Mouse (Mus musculus) right cerebral cortex, postnatal 10 days (tissue): ENCODE data around the gene Cwc25.
A peak's percentile ranks its signal among the peaks of the same experiment; 100 is the strongest.
"Not testable (repeated sequence)": the region's sequence is repeated elsewhere in the genome, so short reads cannot be mapped to it uniquely, and the experiment has no call there.

Experiments used
- DNase-seq, 2 experiments: peaks; one replicate each; pipeline ENCODE4 v3.0.0; 2021; ENCODE audit warnings: low spot score in 2 of 2

Gene Cwc25

GRCm38 (mm10) chr11:97775808-97776496, 9.6 kb upstream of the Cwc25 start, which contains the start of gene 1700001P01Rik:
Gene 1700001P01Rik, minus strand, starts transcription at chr11:97775918.
- DNase-seq, result no peak

- DNase-seq, result no peak
These were observed 8.8 kb upstream of the Cwc25 start for GRCm38 (mm10) chr11:97775186-97775585.

GRCm38 (mm10) chr11:97771410-97771809, 5.1 kb upstream of the Cwc25 start:
- DNase-seq, result no peak

- DNase-seq, result no peak
These were observed 3.3 kb upstream of the Cwc25 start for GRCm38 (mm10) chr11:97769704-97770103.

GRCm38 (mm10) chr11:97761638-97762037, 4.7 kb downstream of the Cwc25 start:
- DNase-seq, result no peak

GRCm38 (mm10) chr11:97758942-97759341, 7.4 kb downstream of the Cwc25 start:
- DNase-seq, result no peak

GRCm38 (mm10) chr11:97758125-97758524, 8.2 kb downstream of the Cwc25 start:
- DNase-seq, result no peak

- DNase-seq, result no peak
These were observed 13.1 kb downstream of the Cwc25 start for GRCm38 (mm10) chr11:97753277-97753676.

- no peak for DNase-seq
These were observed 17.9 kb downstream of the Cwc25 start for GRCm38 (mm10) chr11:97748496-97748895.

GRCm38 (mm10) chr11:97747773-97748172, 18.6 kb downstream of the Cwc25 start:
- DNase-seq, result no peak

- DNase-seq, result no peak
These were observed 21.0 kb downstream of the Cwc25 start for GRCm38 (mm10) chr11:97745331-97745721.

GRCm38 (mm10) chr11:97744718-97745330, 21.5 kb downstream of the Cwc25 start:
- DNase-seq, result peak; percentile 99

- DNase-seq, result no peak
These were observed 22.2 kb downstream of the Cwc25 start, which contains the start of gene Pip4k2b for GRCm38 (mm10) chr11:97744063-97744717. Gene Pip4k2b, minus strand, starts transcription at chr11:97744704.

- DNase-seq, result no peak
These were observed 22.9 kb downstream of the Cwc25 start for GRCm38 (mm10) chr11:97743423-97743822.

GRCm38 (mm10) chr11:97742591-97742990, 23.8 kb downstream of the Cwc25 start:
- no peak for DNase-seq

GRCm38 (mm10) chr11:97742157-97742556, 24.2 kb downstream of the Cwc25 start:
- DNase-seq, result no peak

- peak; percentile 59 to 67 for DNase-seq
These were observed 26.2 kb downstream of the Cwc25 start for GRCm38 (mm10) chr11:97740190-97740589.

- no peak for DNase-seq
These were observed 27.2 kb downstream of the Cwc25 start for GRCm38 (mm10) chr11:97739155-97739554.

- no peak for DNase-seq
These were observed 27.7 kb downstream of the Cwc25 start for GRCm38 (mm10) chr11:97738703-97739102.

- DNase-seq, result no peak
These were observed 28.8 kb downstream of the Cwc25 start for GRCm38 (mm10) chr11:97737600-97737999.

- DNase-seq, result no peak
These were observed 29.7 kb downstream of the Cwc25 start for GRCm38 (mm10) chr11:97736645-97737044.

- not testable (repeated sequence) for DNase-seq
These were observed 31.5 kb downstream of the Cwc25 start for GRCm38 (mm10) chr11:97734810-97735209.

- DNase-seq, result no peak
These were observed 32.7 kb downstream of the Cwc25 start for GRCm38 (mm10) chr11:97733689-97734088.
